ENCODE assay signal across 8 mouse cellular contexts in genomic region chr11:51649111-51649888, GRCm38 (mm10). TPM values are rescaled to one million over a fixed set of nuclear protein-coding genes. Genes with fewer than 3 reads are reported as not detected.
DNase-seq lines count a peak whose midpoint lies in the region; ATAC-seq and TF ChIP-seq lines count a peak whose summit lies in the region.

No protein-coding gene starts in this region.

- H3K9ac ChIP-seq in liver, embryonic 11.5 days (ENCODE audit: low read depth, low read length), result no peak overlapping the region
- H3K9ac ChIP-seq in embryonic facial prominence, embryonic 12.5 days, result peak overlapping the region; percentile 71
- H3K9ac ChIP-seq in hindbrain, postnatal 0 days (replicated peaks; ENCODE audit: low read length), result peak overlapping the region; percentile 81; the same call in 1 of the 2 replicates
- H3K9ac ChIP-seq in neural tube, embryonic 11.5 days (ENCODE audit: low read length), result no peak overlapping the region

- H3K9me3 ChIP-seq in liver, embryonic 11.5 days (ENCODE audit: control insufficient read depth, low read length), result no peaks in the 10 kb centered on the region
- no peaks in the 10 kb centered on the region for H3K9me3 ChIP-seq in embryonic facial prominence, embryonic 12.5 days
- H3K9me3 ChIP-seq in hindbrain, postnatal 0 days (ENCODE audit: low read length), result no peaks in the 10 kb centered on the region
- H3K9me3 ChIP-seq in neural tube, embryonic 11.5 days (ENCODE audit: control insufficient read depth, low read length), result no peaks in the 10 kb centered on the region

- ATAC-seq in liver, embryonic 11.5 days (replicated peaks; ENCODE audit: low FRiP score), result peak; percentile 21; the same call in 1 of the 2 replicates
- no peak for ATAC-seq in embryonic facial prominence, embryonic 12.5 days (ENCODE audit: insufficient number of reproducible peaks, insufficient read depth, low FRiP score, low TSS enrichment)
- ATAC-seq in hindbrain, postnatal 0 days, result no peak
- no peak for ATAC-seq in neural tube, embryonic 11.5 days (ENCODE audit: insufficient read depth, low FRiP score, low TSS enrichment)
- no peak for ATAC-seq in activated CD4-positive, CD25-positive, alpha-beta regulatory T cell, adult 4 months

- H3K4me3 ChIP-seq in liver, embryonic 11.5 days (ENCODE audit: low read depth, low read length), result peak overlapping the region; percentile 50
- H3K4me3 ChIP-seq in embryonic facial prominence, embryonic 12.5 days, result peak overlapping the region; percentile 52
- H3K4me3 ChIP-seq in hindbrain, postnatal 0 days (ENCODE audit: low read length), result peak overlapping the region; percentile 72
- H3K4me3 ChIP-seq in neural tube, embryonic 11.5 days (ENCODE audit: low read depth, low read length), result peak overlapping the region; percentile 63

- DNase-seq in liver, embryonic 11.5 days (ENCODE audit: low spot score), result no peak
- DNase-seq in liver, result no peak
- DNase-seq in hindbrain, postnatal 0 days (ENCODE audit: low spot score), result no peak
- DNase-seq in neural tube, embryonic 11.5 days (ENCODE audit: low spot score), result no peak
- no peak for DNase-seq in adrenal gland, postnatal 25 days
- no peak for DNase-seq in adrenal gland, adult 2 months

- H3K27ac ChIP-seq in liver, embryonic 11.5 days (ENCODE audit: low read depth, low read length), result no peak overlapping the region
- H3K27ac ChIP-seq in embryonic facial prominence, embryonic 12.5 days, result peak overlapping the region; percentile 51; the same call in 1 of the 2 replicates
- H3K27ac ChIP-seq in hindbrain, postnatal 0 days, result peak overlapping the region; percentile 56; the same call in 1 of the 2 replicates
- H3K27ac ChIP-seq in neural tube, embryonic 11.5 days (ENCODE audit: low read depth, low read length), result no peak overlapping the region

- 33% methylated on average over 11 of the region's 11 CpGs for whole genome bisulfite sequencing in liver, embryonic 11.5 days
- WGBS in embryonic facial prominence, embryonic 12.5 days, result 25% methylated on average over 11 of the region's 11 CpGs
- 28% methylated on average over 11 of the region's 11 CpGs for WGBS in hindbrain, postnatal 0 days
- WGBS in neural tube, embryonic 11.5 days, result 26% methylated on average over 11 of the region's 11 CpGs

- H3K36me3 ChIP-seq in liver, embryonic 11.5 days (ENCODE audit: control insufficient read depth, insufficient read depth, low read length), result peaks cover 6% of the 10 kb centered on the region
- no peaks in the 10 kb centered on the region for H3K36me3 ChIP-seq in embryonic facial prominence, embryonic 12.5 days
- no peaks in the 10 kb centered on the region for H3K36me3 ChIP-seq in hindbrain, postnatal 0 days (ENCODE audit: insufficient read depth, low read length)
- H3K36me3 ChIP-seq in neural tube, embryonic 11.5 days (ENCODE audit: control insufficient read depth, insufficient read depth, low read length), result peaks cover 4% of the 10 kb centered on the region; the same call in 1 of the 2 replicates

- TF ChIP-seq CTCF in hindbrain, postnatal 0 days (IDR thresholded peaks at IDR 0.05; ENCODE audit: low read depth), result no peak

- peaks cover 13% of the 10 kb centered on the region for H3K4me1 ChIP-seq in liver, embryonic 11.5 days (replicated peaks; ENCODE audit: control insufficient read depth, insufficient read depth, low read length)
- peaks cover 23% of the 10 kb centered on the region for H3K4me1 ChIP-seq in embryonic facial prominence, embryonic 12.5 days
- H3K4me1 ChIP-seq in hindbrain, postnatal 0 days (ENCODE audit: insufficient read depth, low read length), result peaks cover 4% of the 10 kb centered on the region; the same call in 1 of the 2 replicates
- H3K4me1 ChIP-seq in neural tube, embryonic 11.5 days (ENCODE audit: control insufficient read depth, insufficient read depth, low read length), result peaks cover 19% of the 10 kb centered on the region

- peak overlapping the region; percentile 91 for H3K4me2 ChIP-seq in liver, embryonic 11.5 days
- peak overlapping the region; percentile 93 for H3K4me2 ChIP-seq in embryonic facial prominence, embryonic 12.5 days (replicated peaks)
- H3K4me2 ChIP-seq in hindbrain, postnatal 0 days (ENCODE audit: low read depth, low read length), result peak overlapping the region; percentile 85
- peak overlapping the region; percentile 95 for H3K4me2 ChIP-seq in neural tube, embryonic 11.5 days (ENCODE audit: low read depth)

- peaks cover 16% of the 10 kb centered on the region for H3K27me3 ChIP-seq in liver, embryonic 11.5 days (replicated peaks; ENCODE audit: control insufficient read depth, insufficient read depth, low read length)
- peaks cover 6% of the 10 kb centered on the region; the same call in 1 of the 2 replicates for H3K27me3 ChIP-seq in embryonic facial prominence, embryonic 12.5 days
- H3K27me3 ChIP-seq in hindbrain, postnatal 0 days (ENCODE audit: insufficient read depth, low read length), result no peaks in the 10 kb centered on the region
- H3K27me3 ChIP-seq in neural tube, embryonic 11.5 days (ENCODE audit: control insufficient read depth, insufficient read depth, low read length), result peaks cover 9% of the 10 kb centered on the region; the same call in 1 of the 2 replicates

RNA-seq across cellular contexts. Expression of gene N4bp3, which starts 1.3 kb away (rescaled TPM):
- polyA plus RNA-seq in liver, embryonic 11.5 days (2014; fragmentation: Nextera tagmentation; extraction: Ambion mirVana), result 7.2 and 7.9 TPM in 2 replicates
- 23.6 and 24.7 TPM in 2 replicates for polyA plus RNA-seq in embryonic facial prominence, embryonic 12.5 days (2016; fragmentation: Nextera tagmentation; extraction: Ambion mirVana)
- total RNA-seq in hindbrain, postnatal 0 days (2014; rRNA removed), result 48.0 and 55.6 TPM in 2 replicates
- 29.0 and 30.3 TPM in 2 replicates for polyA plus RNA-seq in hindbrain, postnatal 0 days (2015; fragmentation: Nextera tagmentation; extraction: Ambion mirVana)
- polyA plus RNA-seq in neural tube, embryonic 11.5 days (2014; fragmentation: Nextera tagmentation; extraction: Ambion mirVana), result 12.2 and 13.5 TPM in 2 replicates
- total RNA-seq in adrenal gland, postnatal 25 days (2021), result 11.1 and 13.7 TPM in 2 replicates
- 1 to 10 TPM; 5.3 to 9.3 TPM for total RNA-seq in adrenal gland, adult 2 months (2021)
- 10.5 and 15.1 TPM in 2 replicates for polyA plus RNA-seq in adrenal gland, adult 2 months (2012; rRNA removed)
- 1 to 10 TPM; 1.7 to 2.1 TPM for polyA plus RNA-seq in activated CD4-positive, CD25-positive, alpha-beta regulatory T cell, adult 4 months (2017; shearing (Covaris generic))

RNA-seq across cellular contexts. Expression of gene D930048N14Rik, which starts 1.5 kb away (rescaled TPM):
- 1.3 and 1.5 TPM in 2 replicates for polyA plus RNA-seq in liver, embryonic 11.5 days (2014; fragmentation: Nextera tagmentation; extraction: Ambion mirVana)
- polyA plus RNA-seq in embryonic facial prominence, embryonic 12.5 days (2016; fragmentation: Nextera tagmentation; extraction: Ambion mirVana), result 2.3 and 2.5 TPM in 2 replicates
- 0.75 and 2.3 TPM in 2 replicates for total RNA-seq in hindbrain, postnatal 0 days (2014; rRNA removed)
- polyA plus RNA-seq in hindbrain, postnatal 0 days (2015; fragmentation: Nextera tagmentation; extraction: Ambion mirVana), result 1.1 and 1.4 TPM in 2 replicates
- 0.74 and 1.4 TPM in 2 replicates for polyA plus RNA-seq in neural tube, embryonic 11.5 days (2014; fragmentation: Nextera tagmentation; extraction: Ambion mirVana)
- 3.5 and 4.0 TPM in 2 replicates for total RNA-seq in adrenal gland, postnatal 25 days (2021)
- total RNA-seq in adrenal gland, adult 2 months (2021), result 1 to 10 TPM; 1.0 to 2.4 TPM
- polyA plus RNA-seq in adrenal gland, adult 2 months (2012; rRNA removed), result 5.0 and 6.1 TPM in 2 replicates
- 1 to 10 TPM in 1 of 2 experiments, under 1 TPM in 1; 0.60 to 1.1 TPM for polyA plus RNA-seq in activated CD4-positive, CD25-positive, alpha-beta regulatory T cell, adult 4 months (2017; shearing (Covaris generic))

RNA-seq across cellular contexts. Expression of gene Rmnd5b, which starts 13.6 kb away (rescaled TPM):
- polyA plus RNA-seq in liver, embryonic 11.5 days (2014; fragmentation: Nextera tagmentation; extraction: Ambion mirVana), result 47.8 and 52.2 TPM in 2 replicates
- 43.7 and 47.6 TPM in 2 replicates for polyA plus RNA-seq in embryonic facial prominence, embryonic 12.5 days (2016; fragmentation: Nextera tagmentation; extraction: Ambion mirVana)
- total RNA-seq in hindbrain, postnatal 0 days (2014; rRNA removed), result 81.3 and 99.9 TPM in 2 replicates
- polyA plus RNA-seq in hindbrain, postnatal 0 days (2015; fragmentation: Nextera tagmentation; extraction: Ambion mirVana), result 60.9 and 63.8 TPM in 2 replicates
- polyA plus RNA-seq in neural tube, embryonic 11.5 days (2014; fragmentation: Nextera tagmentation; extraction: Ambion mirVana), result 51.2 and 52.6 TPM in 2 replicates
- total RNA-seq in adrenal gland, postnatal 25 days (2021), result 54.7 and 55.8 TPM in 2 replicates
- total RNA-seq in adrenal gland, adult 2 months (2021), result 10 to 100 TPM; 44.0 to 61.9 TPM
- 201 and 250 TPM in 2 replicates for polyA plus RNA-seq in adrenal gland, adult 2 months (2012; rRNA removed)
- polyA plus RNA-seq in activated CD4-positive, CD25-positive, alpha-beta regulatory T cell, adult 4 months (2017; shearing (Covaris generic)), result 10 to 100 TPM; 33.3 to 38.6 TPM

RNA-seq across cellular contexts. Expression of gene Nhp2, which starts 29.8 kb away (rescaled TPM):
- 347 and 349 TPM in 2 replicates for polyA plus RNA-seq in liver, embryonic 11.5 days (2014; fragmentation: Nextera tagmentation; extraction: Ambion mirVana)
- polyA plus RNA-seq in embryonic facial prominence, embryonic 12.5 days (2016; fragmentation: Nextera tagmentation; extraction: Ambion mirVana), result 134 and 141 TPM in 2 replicates
- total RNA-seq in hindbrain, postnatal 0 days (2014; rRNA removed), result 43.9 and 60.8 TPM in 2 replicates
- polyA plus RNA-seq in hindbrain, postnatal 0 days (2015; fragmentation: Nextera tagmentation; extraction: Ambion mirVana), result 105 and 109 TPM in 2 replicates
- polyA plus RNA-seq in neural tube, embryonic 11.5 days (2014; fragmentation: Nextera tagmentation; extraction: Ambion mirVana), result 155 and 168 TPM in 2 replicates
- total RNA-seq in adrenal gland, postnatal 25 days (2021), result 68.0 and 76.9 TPM in 2 replicates
- total RNA-seq in adrenal gland, adult 2 months (2021), result 10 to 100 TPM; 76.3 to 79.4 TPM
- 41.8 and 48.3 TPM in 2 replicates for polyA plus RNA-seq in adrenal gland, adult 2 months (2012; rRNA removed)
- 100 to 1,000 TPM; 128 to 145 TPM for polyA plus RNA-seq in activated CD4-positive, CD25-positive, alpha-beta regulatory T cell, adult 4 months (2017; shearing (Covaris generic))

RNA-seq across cellular contexts. Expression of gene 0610009B22Rik, which starts 39.4 kb away (rescaled TPM):
- polyA plus RNA-seq in liver, embryonic 11.5 days (2014; fragmentation: Nextera tagmentation; extraction: Ambion mirVana), result 60.4 and 66.0 TPM in 2 replicates
- polyA plus RNA-seq in embryonic facial prominence, embryonic 12.5 days (2016; fragmentation: Nextera tagmentation; extraction: Ambion mirVana), result 91.7 and 92.0 TPM in 2 replicates
- total RNA-seq in hindbrain, postnatal 0 days (2014; rRNA removed), result 16.8 and 23.8 TPM in 2 replicates
- 92.3 and 96.0 TPM in 2 replicates for polyA plus RNA-seq in hindbrain, postnatal 0 days (2015; fragmentation: Nextera tagmentation; extraction: Ambion mirVana)
- 88.7 and 99.1 TPM in 2 replicates for polyA plus RNA-seq in neural tube, embryonic 11.5 days (2014; fragmentation: Nextera tagmentation; extraction: Ambion mirVana)
- 55.1 and 58.2 TPM in 2 replicates for total RNA-seq in adrenal gland, postnatal 25 days (2021)
- 10 to 100 TPM; 49.2 to 53.7 TPM for total RNA-seq in adrenal gland, adult 2 months (2021)
- polyA plus RNA-seq in adrenal gland, adult 2 months (2012; rRNA removed), result 4.2 and 4.8 TPM in 2 replicates
- polyA plus RNA-seq in activated CD4-positive, CD25-positive, alpha-beta regulatory T cell, adult 4 months (2017; shearing (Covaris generic)), result 10 to 100 TPM; 19.5 to 25.1 TPM

Comparison
In these comparisons a context has a peak if more than half of its experiments do, and no peak if none do; other contexts are left out.
1. H3K27ac ChIP-seq: peak in embryonic facial prominence, embryonic 12.5 days (single experiment) and hindbrain, postnatal 0 days (single experiment); none in liver, embryonic 11.5 days (single experiment) and neural tube, embryonic 11.5 days (single experiment).
2. H3K9ac ChIP-seq: peak in embryonic facial prominence, embryonic 12.5 days (single experiment) and hindbrain, postnatal 0 days (single experiment); none in liver, embryonic 11.5 days (single experiment) and neural tube, embryonic 11.5 days (single experiment).
3. Peak in every context shown above with its lines, with median percentiles within 50 percentile points of each other: H3K4me2 ChIP-seq and H3K4me3 ChIP-seq.